Mouse (Mus musculus): ENCODE measurements around the gene Rlbp1. TPM values are rescaled to one million over a fixed set of nuclear protein-coding genes. Genes with fewer than 3 reads are reported as not detected.

Gene Rlbp1
- polyA plus RNA-seq, 1 experiment from 2014 or later = 3.5 TPM

GRCm38 (mm10) chr7:79394666-79395065 is 7.8 kb upstream of the Rlbp1 start:
- Histone ChIP-seq H3K27me3 (no peaks in the 10 kb centered on the region), H3K36me3 (no peaks in the 10 kb centered on the region), H3K27ac (no peak overlapping the region), H3K9ac (no peak overlapping the region), H3K4me2 (replicated peaks) (no peak overlapping the region), H3K4me1 (peaks cover 6% of the 10 kb centered on the region), H3K9me3 (no peaks in the 10 kb centered on the region), H3K4me3 (no peak overlapping the region)
- no peak for ATAC-seq (ENCODE audit: insufficient number of reproducible peaks, insufficient read depth, low FRiP score, low TSS enrichment)
- WGBS = 66% methylated on average over 7 of the region's 7 CpGs

- no peaks in the 10 kb centered on the region for H3K9me3 ChIP-seq
- no peak for ATAC-seq (ENCODE audit: insufficient number of reproducible peaks, insufficient read depth, low FRiP score, low TSS enrichment)
- no peaks in the 10 kb centered on the region for H3K27me3 ChIP-seq
- H3K4me1 ChIP-seq = peaks cover 6% of the 10 kb centered on the region
- H3K4me3 ChIP-seq = no peak overlapping the region
- no peak overlapping the region for H3K4me2 ChIP-seq (replicated peaks)
- H3K9ac ChIP-seq = no peak overlapping the region
- WGBS = 96% methylated on average over 7 of the region's 7 CpGs
- H3K36me3 ChIP-seq = no peaks in the 10 kb centered on the region
- no peak overlapping the region for H3K27ac ChIP-seq
These were observed 7.1 kb upstream of the Rlbp1 start for GRCm38 (mm10) chr7:79393924-79394323.

GRCm38 (mm10) chr7:79392860-79393513 is 6.1 kb upstream of the Rlbp1 start:
- no peaks in the 10 kb centered on the region for H3K27me3 ChIP-seq
- peak overlapping the region; percentile 68 for H3K4me3 ChIP-seq
- no peak overlapping the region for H3K27ac ChIP-seq
- H3K36me3 ChIP-seq = no peaks in the 10 kb centered on the region
- H3K4me1 ChIP-seq = peaks cover 11% of the 10 kb centered on the region
- peak overlapping the region; percentile 94 for H3K4me2 ChIP-seq (replicated peaks)
- no peaks in the 10 kb centered on the region for H3K9me3 ChIP-seq
- 0 out of 2 replicates have a peak overlapping the region, but pooled peaks have one; percentile 71 for H3K9ac ChIP-seq
- no peak for ATAC-seq (ENCODE audit: insufficient number of reproducible peaks, insufficient read depth, low FRiP score, low TSS enrichment)
- 59% methylated on average over 9 of the region's 9 CpGs for WGBS

GRCm38 (mm10) chr7:79391883-79392649 is 5.2 kb upstream of the Rlbp1 start, which contains the start of gene Fanci:
TSS of gene Fanci (plus strand) at chr7:79391929.
- H3K27me3 ChIP-seq = no peaks in the 10 kb centered on the region
- no peaks in the 10 kb centered on the region for H3K36me3 ChIP-seq
- ATAC-seq (ENCODE audit: insufficient number of reproducible peaks, insufficient read depth, low FRiP score, low TSS enrichment) = peak; percentile 92
- peak within 1 kb of the TSS; percentile 92 for H3K27ac ChIP-seq
- H3K4me3 ChIP-seq = peak within 1 kb of the TSS; percentile 68
- WGBS = under 1% methylated on average over 44 of the region's 44 CpGs
- peaks cover 15% of the 10 kb centered on the region for H3K4me1 ChIP-seq
- H3K9ac ChIP-seq = peak within 1 kb of the TSS; percentile 71
- H3K4me2 ChIP-seq (replicated peaks) = peak within 1 kb of the TSS; percentile 94
- H3K9me3 ChIP-seq = no peaks in the 10 kb centered on the region

GRCm38 (mm10) chr7:79391471-79391870 is 4.6 kb upstream of the Rlbp1 start:
- peak overlapping the region; percentile 92 for H3K27ac ChIP-seq
- 2% methylated on average over 3 of the region's 3 CpGs for WGBS

GRCm38 (mm10) chr7:79390141-79390708 is 3.4 kb upstream of the Rlbp1 start:
- no peaks in the 10 kb centered on the region for H3K36me3 ChIP-seq
- no peaks in the 10 kb centered on the region for H3K9me3 ChIP-seq
- H3K4me3 ChIP-seq = no peak overlapping the region
- no peak for ATAC-seq (ENCODE audit: insufficient number of reproducible peaks, insufficient read depth, low FRiP score, low TSS enrichment)
- H3K9ac ChIP-seq = no peak overlapping the region
- no peaks in the 10 kb centered on the region for H3K27me3 ChIP-seq
- peaks cover 18% of the 10 kb centered on the region for H3K4me1 ChIP-seq
- H3K4me2 ChIP-seq (replicated peaks) = no peak overlapping the region
- H3K27ac ChIP-seq = no peak overlapping the region
- 67% methylated on average over 5 of the region's 5 CpGs for WGBS

More at GRCm38 (mm10) chr7:79391471-79391870, 4.6 kb upstream of the Rlbp1 start:
- peak overlapping the region; percentile 68 for H3K4me3 ChIP-seq
- H3K4me1 ChIP-seq = peaks cover 18% of the 10 kb centered on the region
- H3K9me3 ChIP-seq = no peaks in the 10 kb centered on the region
- H3K36me3 ChIP-seq = no peaks in the 10 kb centered on the region
- H3K9ac ChIP-seq = peak overlapping the region; percentile 71
- no peak for ATAC-seq (ENCODE audit: insufficient number of reproducible peaks, insufficient read depth, low FRiP score, low TSS enrichment)
- peak overlapping the region; percentile 94 for H3K4me2 ChIP-seq (replicated peaks)
- H3K27me3 ChIP-seq = no peaks in the 10 kb centered on the region

- no peaks in the 10 kb centered on the region for H3K27me3 ChIP-seq
- 41% methylated on average over 7 of the region's 7 CpGs for WGBS
- ATAC-seq (ENCODE audit: insufficient number of reproducible peaks, insufficient read depth, low FRiP score, low TSS enrichment) = no peak
- peaks cover 18% of the 10 kb centered on the region for H3K4me1 ChIP-seq
- no peaks in the 10 kb centered on the region for H3K36me3 ChIP-seq
- H3K4me3 ChIP-seq = no peak overlapping the region
- H3K4me2 ChIP-seq (replicated peaks) = no peak overlapping the region
- no peaks in the 10 kb centered on the region for H3K9me3 ChIP-seq
- no peak overlapping the region for H3K27ac ChIP-seq
- H3K9ac ChIP-seq = no peak overlapping the region
These were observed 1.9 kb upstream of the Rlbp1 start for GRCm38 (mm10) chr7:79388671-79389206.

- H3K4me3 ChIP-seq = no peak overlapping the region
- no peak for ATAC-seq (ENCODE audit: insufficient number of reproducible peaks, insufficient read depth, low FRiP score, low TSS enrichment)
- no peaks in the 10 kb centered on the region for H3K9me3 ChIP-seq
- no peaks in the 10 kb centered on the region for H3K36me3 ChIP-seq
- WGBS = 31% methylated on average over 7 of the region's 7 CpGs
- peaks cover 16% of the 10 kb centered on the region for H3K4me1 ChIP-seq
- no peak overlapping the region for H3K27ac ChIP-seq
- no peaks in the 10 kb centered on the region for H3K27me3 ChIP-seq
- no peak overlapping the region for H3K4me2 ChIP-seq (replicated peaks)
- no peak overlapping the region for H3K9ac ChIP-seq
These were observed 1.1 kb upstream of the Rlbp1 start for GRCm38 (mm10) chr7:79387991-79388390.

GRCm38 (mm10) chr7:79387140-79387539 is 292 bp upstream of the Rlbp1 start:
- Histone ChIP-seq H3K36me3 (no peaks in the 10 kb centered on the region), H3K27ac (peak overlapping the region; percentile 46; the same call in 1 of the 2 replicates), H3K4me3 (no peak overlapping the region), H3K9ac (no peak overlapping the region), H3K4me2 (replicated peaks) (no peak overlapping the region), H3K9me3 (no peaks in the 10 kb centered on the region), H3K4me1 (peaks cover 13% of the 10 kb centered on the region; the same call in 1 of the 2 replicates), H3K27me3 (no peaks in the 10 kb centered on the region)
- 76% methylated on average over 8 of the region's 8 CpGs for WGBS
- ATAC-seq (ENCODE audit: insufficient number of reproducible peaks, insufficient read depth, low FRiP score, low TSS enrichment) = no peak

- no peaks in the 10 kb centered on the region for H3K27me3 ChIP-seq
- no peaks in the 10 kb centered on the region for H3K36me3 ChIP-seq
- H3K9ac ChIP-seq = no peak overlapping the region; the same call in 1 of the 2 replicates
- H3K4me3 ChIP-seq = no peak overlapping the region
- no peaks in the 10 kb centered on the region for H3K9me3 ChIP-seq
- H3K4me2 ChIP-seq (replicated peaks) = no peak overlapping the region
- WGBS = 88% methylated on average over 10 of the region's 10 CpGs
- no peaks in the 10 kb centered on the region for H3K4me1 ChIP-seq
- no peak overlapping the region for H3K27ac ChIP-seq
- no peak for ATAC-seq (ENCODE audit: insufficient number of reproducible peaks, insufficient read depth, low FRiP score, low TSS enrichment)
These were observed 10.2 kb downstream of the Rlbp1 start for GRCm38 (mm10) chr7:79376516-79377275.

- H3K9ac ChIP-seq = no peak overlapping the region
- no peaks in the 10 kb centered on the region for H3K36me3 ChIP-seq
- no peak overlapping the region for H3K27ac ChIP-seq
- H3K4me3 ChIP-seq = no peak overlapping the region
- H3K4me2 ChIP-seq (replicated peaks) = no peak overlapping the region
- no peaks in the 10 kb centered on the region for H3K9me3 ChIP-seq
- no peaks in the 10 kb centered on the region for H3K4me1 ChIP-seq
- ATAC-seq (ENCODE audit: insufficient number of reproducible peaks, insufficient read depth, low FRiP score, low TSS enrichment) = no peak
- H3K27me3 ChIP-seq = no peaks in the 10 kb centered on the region
- 71% methylated on average over 5 of the region's 5 CpGs for WGBS
These were observed 11.3 kb downstream of the Rlbp1 start for GRCm38 (mm10) chr7:79375594-79375993.

Data from embryonic facial prominence, embryonic 12.5 days (tissue).